Mouse (Mus musculus) neural tube, embryonic 14.5 days (tissue): Measurements from ENCODE around the gene 9930111J21Rik1. TPM values are rescaled to one million over a fixed set of nuclear protein-coding genes. Genes with fewer than 3 reads are reported as not detected.
"Not testable (repeated sequence)": the region's sequence is repeated elsewhere in the genome, so short reads cannot be mapped to it uniquely, and the experiment has no call there.

Experiments used
- ATAC-seq: fragments of 200-750 bp; cut with Nextera tagmentation; 2 replicates; pipeline ENCODE4 v1.8.0; 2017; ENCODE audit warnings: low read depth, mild to moderate bottlenecking, moderate TSS enrichment, moderate library complexity
- H3K27ac ChIP-seq: fragments of 300-500 bp; sonication (generic); 2 replicates; pipeline ENCODE4 v1.5.1; 2014; ENCODE audit warnings: low read depth, mild to moderate bottlenecking, control low read depth, low read length, moderate library complexity, mixed read lengths
- H3K27me3 ChIP-seq: fragments of 300-500 bp; sonication (generic); 2 replicates; pipeline ENCODE4 v1.6.1; 2014; ENCODE audit warnings: low read length; ENCODE audit not compliant: control insufficient read depth, insufficient read depth
- H3K36me3 ChIP-seq: fragments of 300-500 bp; sonication (generic); 2 replicates; pipeline ENCODE4 v1.6.1; 2014; ENCODE audit warnings: low read length, mixed read lengths; ENCODE audit not compliant: control insufficient read depth, insufficient read depth
- H3K4me1 ChIP-seq: fragments of 300-500 bp; sonication (generic); 2 replicates; pipeline ENCODE4 v1.6.1; 2014; ENCODE audit warnings: low read length; ENCODE audit not compliant: control insufficient read depth, insufficient read depth
- H3K4me2 ChIP-seq: fragments of 300-500 bp; sonication (generic); 2 replicates; pipeline ENCODE4 v1.6.1; 2014; ENCODE audit warnings: mild to moderate bottlenecking, low read depth, low read length, control low read depth
- H3K4me3 ChIP-seq: fragments of 300-500 bp; sonication (generic); 2 replicates; pipeline ENCODE4 v1.5.1; 2014; ENCODE audit warnings: low read depth, low read length, control low read depth, mixed read lengths
- H3K9ac ChIP-seq: fragments of 300-500 bp; sonication (generic); replicated peaks from 2 replicates; pipeline ENCODE4 v1.6.1; 2014; ENCODE audit warnings: low read depth, mild to moderate bottlenecking, control low read depth, low read length, mixed read lengths
- H3K9me3 ChIP-seq: fragments of 300-500 bp; sonication (generic); 2 replicates; pipeline ENCODE4 v1.6.1; 2016; ENCODE audit warnings: low read length; ENCODE audit not compliant: control insufficient read depth
- WGBS: fragments of 180-500 bp; shearing (Covaris S2); extraction: QIAGEN DNeasy Blood & Tissue Kit; methylation state at CpG from one replicate; pipeline ENCODE4 v1.1.7; 2014; 5-methylcytosine and 5-hydroxymethylcytosine counted together
- polyA plus RNA-seq: library from polyadenylated mRNA; unstranded; fragments of >200 nt; fragmentation: Nextera tagmentation; extraction: Ambion mirVana; gene quantifications from 2 replicates; pipeline ENCODE4 v1.2.1, GENCODE M21; 2014

Gene 9930111J21Rik1
- polyA plus RNA-seq, 1 experiment from 2014 or later, result not detected

DNA sequence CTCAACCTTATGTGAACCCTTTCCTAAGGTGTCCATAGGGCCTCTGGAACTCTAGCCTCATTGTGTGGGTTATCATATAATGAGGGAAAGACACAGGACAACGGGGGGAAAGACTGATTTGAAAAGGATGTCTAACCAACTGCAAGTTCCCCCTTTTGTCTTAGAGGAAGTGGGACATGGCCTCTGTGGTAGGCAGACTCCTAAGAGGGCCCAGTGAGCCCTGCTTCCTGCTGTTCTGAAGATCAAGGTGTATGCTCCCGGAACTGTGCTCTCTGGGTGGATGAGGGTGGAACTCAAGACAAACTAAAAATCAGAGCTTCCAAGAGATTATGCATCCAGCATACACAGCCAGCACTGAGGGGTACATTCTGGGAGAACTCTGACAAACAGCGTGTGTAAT is 9.0 kb upstream of the 9930111J21Rik1 start:
- H3K27ac ChIP-seq, ATAC-seq, H3K4me2 ChIP-seq, H3K4me3 ChIP-seq, H3K9ac ChIP-seq, H3K36me3 ChIP-seq, H3K4me1 ChIP-seq, H3K27me3 ChIP-seq, H3K9me3 ChIP-seq: not testable (repeated sequence)
- 77% methylated on average over 2 of the region's 3 CpGs for WGBS

GRCm38 (mm10) chr11:48982848-48983247 is 3.6 kb upstream of the 9930111J21Rik1 start:
- H3K4me2 ChIP-seq, H3K4me1 ChIP-seq, H3K27ac ChIP-seq, H3K9me3 ChIP-seq, H3K36me3 ChIP-seq, ATAC-seq, H3K4me3 ChIP-seq, H3K27me3 ChIP-seq, H3K9ac ChIP-seq: not testable (repeated sequence)
- WGBS, result no CpG with 5 or more reads among the region's 3 CpGs

DNA sequence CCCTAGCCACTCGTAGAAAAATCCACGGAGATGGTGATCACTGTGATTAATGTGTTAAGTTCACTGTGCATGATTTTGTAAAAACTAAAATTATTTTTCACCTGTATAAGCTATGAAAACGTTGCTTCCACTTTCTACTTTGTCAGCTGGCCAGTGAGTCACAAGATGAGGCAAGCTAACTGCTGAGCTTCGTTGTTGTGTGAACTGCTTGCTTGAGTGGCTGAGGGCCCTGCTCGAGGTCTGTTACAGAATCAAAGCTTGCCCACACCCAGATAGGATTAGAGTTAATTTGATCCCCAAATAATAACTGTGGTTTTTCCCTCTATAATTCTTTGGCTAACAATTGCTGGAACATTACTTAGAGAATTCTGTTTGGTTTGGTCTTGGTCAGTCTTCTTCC is 854 bp upstream of the 9930111J21Rik1 start:
- H3K4me2 ChIP-seq, H3K27me3 ChIP-seq, H3K9me3 ChIP-seq, H3K4me3 ChIP-seq, ATAC-seq, H3K4me1 ChIP-seq, H3K36me3 ChIP-seq, H3K27ac ChIP-seq, H3K9ac ChIP-seq: not testable (repeated sequence)
- no CpG with 5 or more reads among the region's 5 CpGs for WGBS

DNA sequence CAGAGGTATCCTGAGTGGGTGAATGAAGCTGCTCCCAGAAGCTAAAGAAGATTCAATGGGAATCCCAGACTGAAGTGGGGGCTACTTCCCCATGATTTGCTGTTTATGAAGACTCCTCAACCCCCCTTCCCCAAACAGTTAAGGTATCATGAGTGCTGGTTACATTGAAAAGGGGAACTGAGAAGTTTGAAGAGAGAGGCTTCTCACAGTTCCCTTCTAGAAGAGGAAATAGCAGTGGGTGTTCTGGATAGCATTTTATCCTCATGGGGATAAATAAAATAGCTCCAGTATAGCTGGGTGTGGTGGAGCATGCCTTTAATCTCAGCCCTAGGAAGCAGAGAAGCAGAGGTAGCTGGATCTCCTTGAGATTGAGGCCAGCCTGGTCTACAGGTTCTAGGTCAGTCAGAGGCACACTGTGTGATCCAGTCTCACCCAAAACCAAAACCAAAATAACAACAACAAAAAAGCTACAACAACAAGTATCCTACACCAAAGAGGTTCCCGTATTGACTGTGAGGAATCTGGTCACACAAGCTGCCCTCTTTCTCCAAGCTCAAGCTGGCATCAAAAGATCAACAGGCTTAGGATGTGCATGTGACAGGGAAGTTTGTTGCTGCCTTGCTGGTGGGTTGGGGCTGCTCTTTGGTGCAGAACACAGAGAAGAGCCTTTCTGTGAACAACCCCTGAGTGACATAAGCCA is 808 bp downstream of the 9930111J21Rik1 start, which contains the start of gene Olfr56:
Gene Olfr56 (plus strand): TSS at position 650 of the 700 bp plus-strand sequence.
- no CpG with 5 or more reads among the region's 1 CpGs for WGBS
- not testable (repeated sequence) for H3K27me3 ChIP-seq, H3K4me1 ChIP-seq, H3K9me3 ChIP-seq, H3K4me3 ChIP-seq, H3K4me2 ChIP-seq, H3K9ac ChIP-seq, H3K36me3 ChIP-seq, ATAC-seq, H3K27ac ChIP-seq

- H3K36me3 ChIP-seq, H3K4me3 ChIP-seq, ATAC-seq, H3K4me2 ChIP-seq, H3K9ac ChIP-seq, H3K27ac ChIP-seq, H3K27me3 ChIP-seq, H3K4me1 ChIP-seq, H3K9me3 ChIP-seq: not testable (repeated sequence)
- no CpG with 5 or more reads among the region's 1 CpGs for WGBS
Observed at GRCm38 (mm10) chr11:48974686-48975085, 4.5 kb downstream of the 9930111J21Rik1 start.

DNA sequence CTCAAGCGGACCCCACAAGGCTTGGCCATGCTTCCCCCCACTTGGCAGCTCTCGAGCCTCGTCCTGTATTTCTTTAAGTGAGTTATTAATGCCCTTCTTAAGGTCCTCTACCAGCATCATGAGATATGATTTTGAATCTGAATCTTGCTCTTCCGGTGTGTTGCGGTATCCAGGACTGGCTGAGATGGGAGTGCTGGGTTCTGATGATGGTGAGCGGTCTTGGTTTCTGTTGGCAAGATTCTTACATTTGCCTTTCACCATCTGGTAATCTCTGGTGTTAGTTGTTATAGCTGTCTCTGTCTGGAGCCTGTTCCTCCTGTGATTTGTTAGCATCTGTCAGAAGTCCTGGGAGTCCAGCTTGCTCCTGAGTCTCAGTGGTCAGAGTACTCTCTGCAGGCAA is 33.1 kb downstream of the 9930111J21Rik1 start, which contains the start of gene Psme2b:
Gene Psme2b (minus strand): TSS at position 101 of the 400 bp plus-strand sequence.
- not testable (repeated sequence) for ATAC-seq, H3K4me1 ChIP-seq, H3K4me2 ChIP-seq, H3K9me3 ChIP-seq, H3K36me3 ChIP-seq, H3K27me3 ChIP-seq, H3K4me3 ChIP-seq, H3K27ac ChIP-seq, H3K9ac ChIP-seq
- 97% methylated on average over 6 of the region's 6 CpGs for WGBS

- not testable (repeated sequence) for H3K4me1 ChIP-seq, ATAC-seq, H3K4me2 ChIP-seq, H3K36me3 ChIP-seq, H3K27me3 ChIP-seq, H3K27ac ChIP-seq, H3K9ac ChIP-seq, H3K9me3 ChIP-seq, H3K4me3 ChIP-seq
Observed at GRCm38 (mm10) chr11:48939286-48939685, 39.9 kb downstream of the 9930111J21Rik1 start.

DNA sequence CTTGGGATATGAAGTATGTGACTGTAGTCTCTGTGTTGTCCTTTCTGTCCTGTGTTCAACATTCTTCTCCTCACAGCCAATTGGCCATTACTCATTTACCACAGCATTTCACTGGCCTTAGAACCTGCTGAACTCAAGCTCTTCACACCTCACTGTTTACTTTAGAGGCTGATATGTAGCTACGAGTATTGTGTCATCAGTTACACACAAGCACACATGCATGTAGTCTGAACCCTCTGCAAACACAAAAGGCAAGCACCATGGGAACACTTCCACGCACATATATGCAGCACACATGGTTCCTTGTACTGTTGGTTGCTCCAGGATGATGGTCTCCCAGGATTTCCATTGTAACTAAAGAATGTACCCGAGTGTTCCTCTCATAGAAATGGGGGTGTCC is 43.9 kb downstream of the 9930111J21Rik1 start:
- not testable (repeated sequence) for H3K9me3 ChIP-seq, H3K27me3 ChIP-seq, H3K4me2 ChIP-seq, H3K4me1 ChIP-seq, ATAC-seq, H3K4me3 ChIP-seq, H3K9ac ChIP-seq, H3K27ac ChIP-seq, H3K36me3 ChIP-seq
- WGBS, result no CpG with 5 or more reads among the region's 3 CpGs

DNA sequence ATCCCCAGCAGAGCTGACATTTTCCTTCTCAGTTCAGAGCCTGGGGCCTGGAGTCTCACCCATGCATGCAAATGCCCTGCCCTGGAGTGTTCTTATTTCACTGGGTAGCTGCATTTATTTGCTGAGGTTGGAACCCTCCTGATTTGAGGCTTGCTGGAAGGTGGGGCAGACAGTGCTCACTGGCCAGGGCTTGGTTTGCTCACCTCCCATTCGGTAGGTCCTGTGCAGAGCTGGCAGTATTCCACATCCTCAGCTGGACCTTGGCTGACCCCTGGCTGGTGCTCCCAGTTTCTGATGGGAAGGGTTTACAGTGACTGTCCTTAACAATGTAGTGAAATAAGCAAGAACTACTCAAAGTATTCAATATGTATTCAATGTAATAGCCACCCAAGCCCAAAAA is 45.3 kb downstream of the 9930111J21Rik1 start:
- not testable (repeated sequence) for H3K4me3 ChIP-seq, H3K4me2 ChIP-seq, H3K27ac ChIP-seq, H3K4me1 ChIP-seq, H3K9me3 ChIP-seq, H3K9ac ChIP-seq, H3K27me3 ChIP-seq, H3K36me3 ChIP-seq, ATAC-seq
- WGBS, result 75% methylated on average over 1 of the region's 1 CpGs
